Mouse (Mus musculus): ENCODE measurements around the gene Slco2a1. TPM values are rescaled to one million over a fixed set of nuclear protein-coding genes. Genes with fewer than 3 reads are reported as not detected.

Slco2a1 gene
- polyA plus RNA-seq, 1 experiment from 2014 or later = 2.4 TPM

- ATAC-seq (replicated peaks; ENCODE audit: low FRiP score) (no peak), DNase-seq (ENCODE audit: low spot score) (no peak)
- no peak overlapping the region for H3K27ac ChIP-seq (ENCODE audit: low read depth, low read length)
- H3K27me3 ChIP-seq (replicated peaks; ENCODE audit: control insufficient read depth, insufficient read depth, low read length) = no peaks in the 10 kb centered on the region
- no peak overlapping the region for H3K4me2 ChIP-seq
- 28% methylated on average over 8 of the region's 8 CpGs for WGBS
- no peaks in the 10 kb centered on the region for H3K36me3 ChIP-seq (ENCODE audit: control insufficient read depth, insufficient read depth, low read length)
- no peaks in the 10 kb centered on the region for H3K9me3 ChIP-seq (ENCODE audit: control insufficient read depth, low read length)
- H3K9ac ChIP-seq (ENCODE audit: low read depth, low read length) = no peak overlapping the region
- H3K4me1 ChIP-seq (replicated peaks; ENCODE audit: control insufficient read depth, insufficient read depth, low read length) = no peaks in the 10 kb centered on the region
- H3K4me3 ChIP-seq (ENCODE audit: low read depth, low read length) = no peak overlapping the region
Observed at GRCm38 (mm10) chr9:102961356-102962092, 27.0 kb upstream of the Slco2a1 start.

- Histone ChIP-seq H3K4me2 (no peak overlapping the region), H3K27me3 (replicated peaks; ENCODE audit: control insufficient read depth, insufficient read depth, low read length) (no peaks in the 10 kb centered on the region), H3K9ac (ENCODE audit: low read depth, low read length) (no peak overlapping the region), H3K36me3 (ENCODE audit: control insufficient read depth, insufficient read depth, low read length) (no peaks in the 10 kb centered on the region), H3K9me3 (ENCODE audit: control insufficient read depth, low read length) (no peaks in the 10 kb centered on the region), H3K4me1 (replicated peaks; ENCODE audit: control insufficient read depth, insufficient read depth, low read length) (no peaks in the 10 kb centered on the region), H3K27ac (ENCODE audit: low read depth, low read length) (no peak overlapping the region), H3K4me3 (ENCODE audit: low read depth, low read length) (no peak overlapping the region)
- WGBS = 67% methylated on average over 10 of the region's 10 CpGs
- ATAC-seq (replicated peaks; ENCODE audit: low FRiP score) (no peak), DNase-seq (ENCODE audit: low spot score) (no peak)
Observed at GRCm38 (mm10) chr9:102962093-102962788, 26.3 kb upstream of the Slco2a1 start.

- no peak overlapping the region for H3K4me3 ChIP-seq (ENCODE audit: low read depth, low read length)
- no peaks in the 10 kb centered on the region for H3K9me3 ChIP-seq (ENCODE audit: control insufficient read depth, low read length)
- no peaks in the 10 kb centered on the region for H3K4me1 ChIP-seq (replicated peaks; ENCODE audit: control insufficient read depth, insufficient read depth, low read length)
- no peak overlapping the region for H3K4me2 ChIP-seq
- ATAC-seq (replicated peaks; ENCODE audit: low FRiP score) = no peak
- no peak overlapping the region for H3K27ac ChIP-seq (ENCODE audit: low read depth, low read length)
- no peak overlapping the region for H3K9ac ChIP-seq (ENCODE audit: low read depth, low read length)
- no peaks in the 10 kb centered on the region for H3K36me3 ChIP-seq (ENCODE audit: control insufficient read depth, insufficient read depth, low read length)
- DNase-seq (ENCODE audit: low spot score) = no peak
- no peaks in the 10 kb centered on the region for H3K27me3 ChIP-seq (replicated peaks; ENCODE audit: control insufficient read depth, insufficient read depth, low read length)
- 79% methylated on average over 7 of the region's 7 CpGs for WGBS
Observed at GRCm38 (mm10) chr9:102963321-102963720, 25.2 kb upstream of the Slco2a1 start.

DNA sequence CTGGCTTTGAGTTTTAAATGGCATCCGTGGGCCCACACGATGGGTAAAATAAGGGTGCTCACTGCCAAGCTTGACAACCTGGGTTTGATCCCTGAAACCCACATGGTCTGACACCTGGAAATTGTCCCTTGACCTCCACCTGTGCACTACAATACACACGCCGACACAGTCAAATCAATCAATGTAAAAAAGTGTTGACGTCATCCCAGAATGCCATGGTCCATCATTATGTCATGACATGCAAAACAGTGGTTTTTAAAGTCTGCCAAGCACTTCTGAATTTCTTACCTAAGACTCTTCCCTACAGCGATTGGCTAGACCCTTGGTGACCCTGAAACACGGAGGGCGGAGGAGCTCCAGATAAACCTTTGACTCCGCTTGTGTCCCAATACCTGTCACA, 23.9 kb upstream of the Slco2a1 start:
- no peak overlapping the region for H3K9ac ChIP-seq (ENCODE audit: low read depth, low read length)
- no peak overlapping the region for H3K4me3 ChIP-seq (ENCODE audit: low read depth, low read length)
- no peak overlapping the region for H3K27ac ChIP-seq (ENCODE audit: low read depth, low read length)
- H3K4me2 ChIP-seq = no peak overlapping the region
- no peaks in the 10 kb centered on the region for H3K9me3 ChIP-seq (ENCODE audit: control insufficient read depth, low read length)
- H3K4me1 ChIP-seq (replicated peaks; ENCODE audit: control insufficient read depth, insufficient read depth, low read length) = no peaks in the 10 kb centered on the region
- H3K27me3 ChIP-seq (replicated peaks; ENCODE audit: control insufficient read depth, insufficient read depth, low read length) = no peaks in the 10 kb centered on the region
- H3K36me3 ChIP-seq (ENCODE audit: control insufficient read depth, insufficient read depth, low read length) = no peaks in the 10 kb centered on the region
- DNase-seq (ENCODE audit: low spot score) (no peak), ATAC-seq (replicated peaks; ENCODE audit: low FRiP score) (no peak)
- WGBS = 87% methylated on average over 9 of the region's 9 CpGs

GRCm38 (mm10) chr9:102972393-102973050, 16.0 kb upstream of the Slco2a1 start:
- no peaks in the 10 kb centered on the region for H3K27me3 ChIP-seq (replicated peaks; ENCODE audit: control insufficient read depth, insufficient read depth, low read length)
- ATAC-seq (replicated peaks; ENCODE audit: low FRiP score) (no peak), DNase-seq (ENCODE audit: low spot score) (no peak)
- H3K27ac ChIP-seq (ENCODE audit: low read depth, low read length) = no peak overlapping the region
- no peak overlapping the region for H3K4me2 ChIP-seq
- 77% methylated on average over 2 of the region's 2 CpGs for WGBS
- no peaks in the 10 kb centered on the region for H3K36me3 ChIP-seq (ENCODE audit: control insufficient read depth, insufficient read depth, low read length)
- no peaks in the 10 kb centered on the region for H3K4me1 ChIP-seq (replicated peaks; ENCODE audit: control insufficient read depth, insufficient read depth, low read length)
- no peak overlapping the region for H3K9ac ChIP-seq (ENCODE audit: low read depth, low read length)
- no peaks in the 10 kb centered on the region for H3K9me3 ChIP-seq (ENCODE audit: control insufficient read depth, low read length)
- H3K4me3 ChIP-seq (ENCODE audit: low read depth, low read length) = no peak overlapping the region

GRCm38 (mm10) chr9:102975887-102976286, 12.6 kb upstream of the Slco2a1 start:
- no peak overlapping the region for H3K9ac ChIP-seq (ENCODE audit: low read depth, low read length)
- H3K4me1 ChIP-seq (replicated peaks; ENCODE audit: control insufficient read depth, insufficient read depth, low read length) = no peaks in the 10 kb centered on the region
- H3K27ac ChIP-seq (ENCODE audit: low read depth, low read length) = no peak overlapping the region
- H3K27me3 ChIP-seq (replicated peaks; ENCODE audit: control insufficient read depth, insufficient read depth, low read length) = no peaks in the 10 kb centered on the region
- no peak overlapping the region for H3K4me2 ChIP-seq
- ATAC-seq (replicated peaks; ENCODE audit: low FRiP score) (no peak), DNase-seq (ENCODE audit: low spot score) (no peak)
- H3K4me3 ChIP-seq (ENCODE audit: low read depth, low read length) = no peak overlapping the region
- H3K36me3 ChIP-seq (ENCODE audit: control insufficient read depth, insufficient read depth, low read length) = no peaks in the 10 kb centered on the region
- WGBS = 89% methylated on average over 2 of the region's 2 CpGs
- H3K9me3 ChIP-seq (ENCODE audit: control insufficient read depth, low read length) = no peaks in the 10 kb centered on the region

DNA sequence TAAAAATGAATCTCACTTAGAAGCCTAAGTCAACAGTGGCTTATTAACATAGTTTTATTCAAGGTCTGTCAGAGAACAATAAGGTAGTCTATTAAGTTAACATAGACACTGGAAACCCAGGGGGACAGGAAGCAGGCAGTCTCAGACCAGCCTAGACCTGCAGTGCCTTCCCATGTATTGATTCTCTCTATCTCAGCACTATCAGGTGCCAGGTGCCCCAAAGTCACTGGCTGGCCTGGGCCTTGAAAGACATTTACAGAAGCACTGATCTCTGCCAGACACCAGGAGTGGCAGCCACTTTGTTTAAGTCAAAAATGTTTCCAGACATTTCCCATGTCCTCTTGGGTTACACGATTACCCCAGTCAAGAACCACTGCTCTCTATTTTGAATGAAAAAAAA, 11.4 kb upstream of the Slco2a1 start:
- ATAC-seq (replicated peaks; ENCODE audit: low FRiP score) (no peak), DNase-seq (ENCODE audit: low spot score) (no peak)
- H3K4me1 ChIP-seq (replicated peaks; ENCODE audit: control insufficient read depth, insufficient read depth, low read length) = no peaks in the 10 kb centered on the region
- no peaks in the 10 kb centered on the region for H3K36me3 ChIP-seq (ENCODE audit: control insufficient read depth, insufficient read depth, low read length)
- no peaks in the 10 kb centered on the region for H3K9me3 ChIP-seq (ENCODE audit: control insufficient read depth, low read length)
- WGBS = 78% methylated on average over 1 of the region's 1 CpGs
- no peak overlapping the region for H3K4me2 ChIP-seq
- H3K27me3 ChIP-seq (replicated peaks; ENCODE audit: control insufficient read depth, insufficient read depth, low read length) = no peaks in the 10 kb centered on the region
- H3K9ac ChIP-seq (ENCODE audit: low read depth, low read length) = no peak overlapping the region
- no peak overlapping the region for H3K4me3 ChIP-seq (ENCODE audit: low read depth, low read length)
- no peak overlapping the region for H3K27ac ChIP-seq (ENCODE audit: low read depth, low read length)

DNA sequence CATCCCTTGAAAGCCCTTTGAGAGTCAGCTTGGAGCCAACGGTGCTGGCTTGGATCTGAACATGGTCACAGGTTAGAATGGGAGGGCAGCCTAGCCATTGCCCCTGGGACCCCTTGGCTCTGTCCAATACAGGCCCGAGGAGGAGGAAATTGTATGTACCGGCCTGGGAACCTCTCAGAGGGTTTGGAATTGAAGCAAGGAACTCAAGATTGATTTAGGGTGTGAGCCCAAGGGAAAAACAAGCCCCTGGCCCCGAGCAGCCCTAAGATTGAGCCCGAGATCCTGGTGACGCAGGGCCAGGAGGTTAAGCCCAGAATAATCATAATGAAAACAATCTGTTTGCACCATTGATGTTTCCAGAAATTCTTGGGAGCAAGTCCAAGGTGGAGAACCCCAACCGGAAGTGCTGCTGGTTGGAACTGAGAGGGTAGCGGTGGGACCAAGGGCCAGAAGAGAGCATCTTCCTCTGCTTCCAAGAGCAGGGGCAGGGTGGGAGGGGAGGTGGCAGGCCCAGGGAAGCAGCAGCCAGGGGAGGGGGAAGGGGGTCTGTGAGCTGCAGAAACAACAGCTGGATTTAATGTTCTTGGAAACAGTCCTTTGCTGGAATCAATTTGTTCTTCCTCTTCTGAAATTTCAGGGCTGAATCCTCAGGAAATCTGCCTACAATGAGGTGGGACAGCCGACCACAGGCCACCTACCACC, 10.6 kb upstream of the Slco2a1 start:
- Histone ChIP-seq H3K4me1 (replicated peaks; ENCODE audit: control insufficient read depth, insufficient read depth, low read length) (no peaks in the 10 kb centered on the region), H3K27me3 (replicated peaks; ENCODE audit: control insufficient read depth, insufficient read depth, low read length) (no peaks in the 10 kb centered on the region), H3K9me3 (ENCODE audit: control insufficient read depth, low read length) (no peaks in the 10 kb centered on the region), H3K27ac (ENCODE audit: low read depth, low read length) (no peak overlapping the region), H3K36me3 (ENCODE audit: control insufficient read depth, insufficient read depth, low read length) (no peaks in the 10 kb centered on the region), H3K4me3 (ENCODE audit: low read depth, low read length) (no peak overlapping the region), H3K9ac (ENCODE audit: low read depth, low read length) (no peak overlapping the region), H3K4me2 (no peak overlapping the region)
- DNase-seq (ENCODE audit: low spot score) (no peak), ATAC-seq (replicated peaks; ENCODE audit: low FRiP score) (no peak)
- WGBS = 68% methylated on average over 9 of the region's 9 CpGs

All from liver, embryonic 11.5 days (tissue).